Mouse (Mus musculus) adrenal gland, adult 8-10 months (tissue): Measurements from ENCODE around the gene Pou6f2. TPM values are rescaled to one million over a fixed set of nuclear protein-coding genes. Genes with fewer than 3 reads are reported as not detected.

ENCODE experiments used
- DNase-seq: peaks from one replicate; pipeline ENCODE4 v3.0.0; 2022
- total RNA-seq, 4 experiments: library from RNA; stranded (reverse); gene quantifications; 2 replicates each; pipeline ENCODE4 v1.2.4; 2022

The Pou6f2 gene
- total RNA-seq: not detected

DNA sequence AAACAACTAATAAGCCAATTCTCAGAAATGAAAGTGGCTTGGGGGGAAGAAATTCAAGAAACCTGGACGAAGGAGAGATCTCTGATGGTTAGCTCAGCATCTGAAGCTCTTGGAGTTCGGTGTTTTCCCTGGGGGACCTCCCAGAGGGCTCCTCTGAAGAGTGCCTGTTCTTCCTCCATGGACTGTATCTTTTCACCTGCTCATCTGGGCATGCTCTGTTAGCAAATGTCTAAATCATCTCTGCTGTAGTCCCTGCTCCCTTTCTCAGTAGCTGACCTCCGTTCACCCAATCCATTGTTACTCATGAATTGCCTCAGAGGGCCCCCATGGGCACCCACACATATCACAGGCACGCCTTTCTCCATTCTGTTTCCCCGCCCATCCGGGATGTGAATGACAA lies at the start of gene Pou6f2:
Pou6f2 (minus strand) TSS at position 101 of the 400 bp plus-strand sequence.
- DNase-seq: no peak

DNA sequence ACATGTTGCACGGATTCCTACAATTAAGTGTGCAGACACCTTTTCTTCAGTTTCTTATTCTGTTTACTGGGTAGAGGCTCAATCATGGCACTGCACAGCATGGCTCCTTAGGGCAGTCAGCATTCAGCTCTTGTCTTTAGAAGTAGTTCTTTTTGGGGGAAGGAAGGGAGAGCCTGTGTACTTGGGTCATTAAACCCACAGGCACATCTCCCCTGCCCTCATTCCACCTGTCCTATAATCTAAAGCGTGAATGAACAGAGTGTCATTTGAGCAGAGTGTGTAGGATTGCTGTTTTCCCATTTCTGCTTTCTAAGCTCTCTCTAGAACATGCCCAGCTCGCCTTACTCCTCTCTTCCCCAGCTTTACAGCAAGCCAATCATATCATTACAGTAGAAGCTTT lies 42.4 kb upstream of the Pou6f2 start:
- no peak for DNase-seq

DNA sequence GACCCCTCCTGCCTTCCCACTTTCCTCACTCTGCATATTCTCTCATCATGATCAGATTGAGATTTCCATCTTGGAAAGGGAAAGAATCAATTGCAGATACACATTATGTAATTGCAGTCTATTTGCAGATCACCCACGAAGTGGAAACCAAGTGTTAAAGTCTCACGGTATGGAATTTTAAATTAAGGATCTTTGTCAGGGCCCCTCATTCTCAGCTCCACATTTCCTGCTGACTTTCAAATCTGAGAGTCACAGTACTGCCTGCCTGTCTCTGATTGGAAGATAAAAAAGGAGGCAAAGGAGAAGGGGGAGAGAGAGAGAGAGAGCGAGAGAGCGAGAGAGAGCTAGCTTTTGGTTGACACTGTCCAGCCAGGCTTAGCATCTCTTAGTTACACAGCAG lies 9.8 kb downstream of the Pou6f2 start:
- DNase-seq: no peak

DNA sequence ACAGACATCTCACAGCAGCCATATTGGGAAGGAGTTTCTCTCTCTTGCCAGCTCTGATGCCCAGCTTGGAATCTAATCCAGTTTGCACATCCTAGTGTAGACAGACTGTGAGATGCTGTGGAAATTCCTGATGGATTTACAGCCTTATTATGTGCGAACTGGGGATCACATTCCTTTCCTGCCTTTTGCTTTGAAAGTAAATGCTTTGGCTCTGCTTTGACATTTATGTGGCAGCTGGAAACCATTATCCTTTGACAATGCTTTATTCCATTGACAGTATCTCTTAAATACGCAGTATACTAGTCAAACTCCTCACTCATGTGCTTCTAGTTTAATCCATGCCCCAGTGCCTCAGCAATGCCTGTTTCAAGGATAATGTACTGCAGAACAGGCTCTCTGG lies 34.1 kb downstream of the Pou6f2 start:
- no peak for DNase-seq

DNA sequence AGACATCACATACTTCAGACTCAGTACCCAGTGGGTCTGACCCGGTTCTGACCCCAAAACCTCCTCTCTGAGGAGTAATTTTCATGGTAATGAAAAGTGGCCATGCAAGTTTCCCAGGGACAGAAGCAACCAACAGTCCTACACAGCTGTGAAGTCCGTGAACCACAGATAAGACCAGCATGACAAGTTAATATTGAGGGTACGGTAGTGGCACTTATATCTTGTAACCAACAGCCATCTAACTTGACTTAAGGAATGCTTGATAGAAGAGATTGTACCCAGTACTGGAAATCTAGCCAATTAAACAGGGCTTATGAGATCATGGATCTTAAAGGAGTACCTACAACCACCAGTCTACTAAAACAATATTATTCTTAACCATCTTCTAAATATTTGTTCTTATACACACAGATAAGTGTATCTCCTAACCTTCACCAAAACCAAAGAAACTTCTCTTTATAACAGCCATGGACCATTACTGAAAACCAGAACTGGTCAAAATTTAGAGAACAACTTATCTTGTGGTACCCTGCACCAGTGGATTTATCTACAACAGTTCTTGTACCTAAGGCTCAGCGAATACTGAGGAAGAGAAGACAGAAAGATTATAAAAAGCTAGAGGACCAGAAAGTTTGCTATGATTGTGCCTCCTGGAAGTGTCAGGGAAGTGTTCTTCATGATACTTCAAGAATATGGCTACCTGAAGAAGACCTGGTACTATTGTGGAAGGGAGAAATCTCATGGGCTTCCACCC lies 52.7 kb downstream of the Pou6f2 start:
- no peak for DNase-seq

DNA sequence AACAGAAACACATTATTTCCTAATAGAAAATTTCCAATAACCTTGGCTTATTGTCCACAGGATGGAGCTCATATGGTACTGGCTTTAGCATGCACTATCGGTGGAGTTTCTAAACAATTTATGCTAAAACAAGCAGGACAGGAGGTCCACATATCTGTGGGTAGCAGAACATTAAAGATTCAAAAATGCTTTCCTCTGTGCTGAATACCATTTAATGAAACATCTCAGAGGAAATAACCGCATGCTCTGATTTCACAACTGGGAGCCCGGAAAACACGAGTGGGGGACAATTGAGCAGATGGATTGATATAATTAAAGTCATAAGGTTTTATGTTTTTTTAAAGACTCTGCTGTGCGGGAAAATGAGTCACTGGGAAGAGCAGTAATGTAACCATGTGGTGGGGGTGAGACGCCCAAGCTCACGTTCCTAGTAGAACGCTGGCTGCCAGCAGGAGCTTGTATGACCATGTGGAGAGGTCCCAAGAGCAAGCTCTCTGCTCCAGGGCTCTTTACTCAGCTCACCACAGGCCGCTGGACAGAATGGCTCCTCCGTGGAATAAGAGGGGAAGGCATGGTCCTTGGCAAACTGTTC lies 58.5 kb downstream of the Pou6f2 start:
- no peak for DNase-seq

DNA sequence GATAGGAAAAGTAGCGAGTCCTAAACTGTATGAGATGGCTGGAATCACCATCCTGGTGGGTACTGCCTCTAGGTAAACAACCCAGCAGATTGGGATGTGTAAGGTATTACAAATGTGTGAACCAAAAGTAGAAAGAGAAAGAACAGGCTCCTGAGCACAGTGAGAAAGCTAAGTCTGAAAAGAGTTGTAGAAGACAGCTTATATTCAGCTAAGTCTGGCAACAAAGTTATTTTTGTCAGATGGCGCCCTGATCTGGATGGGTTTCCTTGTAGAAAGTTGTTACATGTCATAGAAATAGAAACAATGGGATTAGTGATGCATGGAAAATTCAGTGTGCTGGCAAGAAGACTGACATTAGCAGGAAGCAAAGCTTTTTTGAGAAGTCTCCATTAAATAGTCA lies 59.5 kb downstream of the Pou6f2 start:
- DNase-seq: no peak

DNA sequence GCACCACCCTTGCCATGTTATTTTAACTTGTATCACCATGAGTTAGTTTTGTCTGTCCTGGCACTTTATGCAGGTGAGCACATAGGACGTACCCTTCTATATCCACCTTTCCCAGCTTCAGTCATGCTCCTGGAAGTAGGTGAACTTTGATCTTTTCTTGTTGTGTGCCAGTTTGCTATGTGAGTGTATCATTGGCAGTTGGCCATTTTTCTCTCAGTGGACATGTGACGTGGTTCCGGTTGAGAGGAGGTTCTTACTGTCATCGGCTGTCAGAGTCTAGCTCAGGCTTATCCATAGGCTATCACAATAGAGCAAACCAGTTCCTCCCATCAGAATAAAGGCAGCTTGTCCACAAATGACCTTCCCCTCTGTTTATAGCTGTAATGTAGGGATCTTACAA lies 63.5 kb downstream of the Pou6f2 start:
- no peak for DNase-seq

DNA sequence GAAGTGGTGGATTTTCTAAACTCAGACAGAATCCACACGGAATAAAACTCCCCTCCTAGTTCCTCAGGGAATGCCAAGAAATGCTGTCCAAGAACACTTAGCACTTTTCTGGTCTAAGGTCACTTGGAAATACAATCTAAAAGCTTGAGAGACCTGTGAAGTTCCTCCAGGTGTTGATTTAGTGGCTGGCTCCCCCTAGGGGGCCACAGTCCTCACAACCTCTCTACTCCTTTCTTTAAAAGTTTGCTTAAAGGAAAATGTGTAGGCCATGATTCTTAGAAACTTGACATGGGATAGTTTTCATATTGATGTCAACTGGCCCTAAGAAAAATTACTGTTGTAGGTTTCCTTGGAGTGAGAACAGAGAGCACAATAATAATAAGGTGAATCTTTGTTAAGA lies 64.9 kb downstream of the Pou6f2 start:
- no peak for DNase-seq

DNA sequence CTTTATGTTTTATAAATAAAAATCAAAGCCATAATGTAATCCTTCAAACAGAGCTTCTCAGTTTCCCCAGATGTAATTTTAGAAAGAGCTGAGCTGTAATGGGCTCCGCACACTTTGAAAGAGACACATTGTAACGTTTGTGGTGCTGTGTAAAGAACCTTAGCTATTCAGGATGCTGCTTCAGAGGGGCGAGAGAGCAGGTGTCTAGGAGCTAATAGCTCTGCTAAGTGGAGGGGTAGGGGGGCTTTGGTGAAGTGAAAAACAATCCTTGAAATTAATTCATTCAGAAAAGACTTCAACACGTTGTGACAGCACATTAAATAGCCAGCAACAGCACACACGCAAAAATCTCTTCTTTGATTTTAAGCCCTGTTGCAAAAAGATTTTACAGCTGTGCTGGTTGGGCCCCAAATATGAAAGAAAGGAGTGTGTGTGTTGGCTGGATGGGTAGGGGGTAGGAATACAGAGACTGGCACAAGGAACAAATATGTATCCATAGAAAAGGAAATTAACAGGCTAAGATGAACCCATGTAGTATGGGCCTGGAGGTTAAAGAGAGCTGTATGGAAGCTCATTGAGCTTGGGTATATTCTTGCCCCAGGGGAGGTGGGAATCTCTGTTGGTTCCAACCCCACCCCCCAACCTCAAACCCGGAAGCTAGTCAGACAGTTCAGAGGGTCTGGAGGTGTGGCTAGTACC lies 73.4 kb downstream of the Pou6f2 start:
- DNase-seq: no peak

DNA sequence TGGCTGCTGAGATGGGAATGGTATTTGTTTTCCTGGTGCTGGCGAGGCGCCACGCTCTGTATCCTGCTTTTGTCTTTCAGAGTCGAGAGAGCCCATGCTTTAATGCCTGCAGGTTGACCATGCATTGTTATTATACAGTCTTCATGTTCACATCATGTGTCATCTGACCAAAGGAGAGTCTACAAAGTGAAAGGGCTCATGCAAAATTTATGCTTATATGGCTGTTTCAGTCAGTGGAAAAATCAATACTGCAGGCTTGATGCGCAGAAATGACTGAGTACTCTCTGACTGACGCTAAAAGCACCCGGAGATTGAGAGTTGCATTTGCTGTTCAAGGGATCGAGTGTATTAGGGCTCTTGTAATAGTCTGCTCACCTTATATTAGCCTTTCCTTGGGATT lies 74.1 kb downstream of the Pou6f2 start:
- no peak for DNase-seq

DNA sequence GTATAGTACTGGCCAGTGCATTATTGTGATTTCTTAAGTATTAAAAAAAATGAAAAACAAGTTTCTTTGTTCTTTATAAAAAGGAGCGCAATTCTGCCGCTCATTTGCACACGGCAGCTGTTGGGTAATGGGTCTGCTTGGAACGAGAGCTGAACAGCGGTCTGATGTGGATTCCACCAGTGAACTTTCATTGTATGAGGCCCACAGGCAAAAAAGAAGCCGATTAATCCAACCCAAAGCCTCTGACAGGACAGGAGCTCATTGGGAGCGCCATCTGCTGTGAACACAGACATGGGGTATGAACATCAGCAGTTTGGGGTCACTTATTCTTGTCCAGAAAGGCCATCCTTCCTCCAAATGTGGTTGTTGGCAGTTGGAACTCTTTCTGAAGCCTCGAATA lies 84.9 kb downstream of the Pou6f2 start:
- no peak for DNase-seq

DNA sequence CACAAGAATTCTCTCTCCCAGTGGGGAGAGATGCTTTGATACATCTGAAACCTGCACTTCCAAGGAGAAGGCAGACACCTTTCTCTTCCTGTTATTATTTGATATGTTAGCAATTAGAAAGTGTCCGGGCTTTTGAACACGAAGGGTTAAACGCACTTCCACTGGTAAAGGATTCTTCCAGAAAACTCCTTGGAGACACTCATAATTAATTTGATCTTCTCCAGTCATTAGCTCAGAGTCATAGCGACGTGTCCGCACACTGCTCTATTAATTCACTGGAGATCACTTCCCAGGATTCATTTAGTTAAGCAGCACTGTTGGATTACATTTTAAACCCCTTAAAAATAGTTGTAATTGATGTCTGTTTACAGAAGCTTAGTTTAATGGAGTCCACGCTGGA lies 88.5 kb downstream of the Pou6f2 start:
- no peak for DNase-seq

DNA sequence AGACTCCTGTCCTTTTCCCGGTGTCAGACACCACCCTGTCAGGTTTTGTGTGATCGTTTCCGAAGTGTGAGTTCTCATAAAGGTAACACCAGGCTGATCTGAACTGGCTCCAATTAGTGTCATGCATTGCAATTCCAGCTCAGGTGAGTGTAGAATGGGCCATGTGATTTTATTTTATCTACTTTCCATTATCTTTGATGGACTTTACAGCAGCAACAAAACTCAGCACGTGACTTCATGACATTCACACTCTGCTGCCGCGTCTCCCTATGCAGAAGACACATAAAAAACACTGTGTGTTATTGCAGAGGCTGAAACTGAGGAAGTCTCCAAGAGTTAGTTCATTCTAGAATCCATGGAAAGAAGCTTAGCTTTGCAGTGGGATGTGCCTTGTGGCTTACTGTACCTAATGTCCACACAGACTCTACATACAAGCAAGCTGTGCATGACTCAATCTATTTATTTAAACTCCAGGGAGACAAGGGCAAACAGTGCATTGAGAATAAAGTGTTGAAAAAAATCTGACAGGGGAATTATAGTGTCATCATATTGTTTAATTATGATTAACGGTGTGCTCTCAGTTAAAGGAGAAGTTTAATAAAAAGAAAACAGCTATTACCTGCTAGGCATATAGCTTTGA lies 90.9 kb downstream of the Pou6f2 start:
- DNase-seq: no peak

DNA sequence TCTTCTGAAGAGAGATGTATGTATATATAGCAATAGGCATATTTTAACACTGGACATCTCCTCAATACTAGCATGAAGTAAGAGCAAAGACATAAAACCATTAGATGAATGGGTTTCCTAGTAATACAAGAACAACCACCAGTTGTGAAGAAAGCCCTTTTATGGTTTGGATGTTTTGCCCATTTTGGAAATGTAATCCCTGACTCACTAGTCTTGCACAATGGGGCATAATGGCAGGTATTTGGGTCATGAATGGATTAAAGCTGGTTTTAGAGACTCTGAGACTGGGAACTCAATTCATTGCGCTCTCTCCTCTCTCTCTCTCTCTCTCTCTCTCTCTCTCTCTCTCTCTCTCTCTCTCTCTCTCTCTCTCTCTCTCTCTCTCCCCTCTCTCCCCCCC lies 97.5 kb downstream of the Pou6f2 start:
- no peak for DNase-seq

DNA sequence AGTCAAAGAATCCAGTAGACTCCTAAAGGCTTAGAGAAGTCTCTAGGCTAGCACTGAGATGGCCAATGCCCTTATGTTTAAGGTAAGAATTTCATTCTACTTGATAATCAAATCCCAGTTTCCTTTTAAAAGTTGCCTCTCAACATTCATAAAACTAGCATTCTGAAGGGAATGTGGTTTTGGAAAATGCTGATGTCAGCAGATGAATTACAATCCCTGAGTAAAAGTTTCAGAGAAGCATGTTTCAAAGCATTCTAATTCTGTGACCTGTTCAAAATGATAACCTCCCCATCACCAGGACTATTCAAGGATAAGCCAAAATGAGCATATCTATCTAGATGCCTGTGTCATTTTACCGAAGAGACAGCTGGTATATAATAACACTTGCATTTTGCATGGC lies 104.0 kb downstream of the Pou6f2 start:
- no peak for DNase-seq

DNA sequence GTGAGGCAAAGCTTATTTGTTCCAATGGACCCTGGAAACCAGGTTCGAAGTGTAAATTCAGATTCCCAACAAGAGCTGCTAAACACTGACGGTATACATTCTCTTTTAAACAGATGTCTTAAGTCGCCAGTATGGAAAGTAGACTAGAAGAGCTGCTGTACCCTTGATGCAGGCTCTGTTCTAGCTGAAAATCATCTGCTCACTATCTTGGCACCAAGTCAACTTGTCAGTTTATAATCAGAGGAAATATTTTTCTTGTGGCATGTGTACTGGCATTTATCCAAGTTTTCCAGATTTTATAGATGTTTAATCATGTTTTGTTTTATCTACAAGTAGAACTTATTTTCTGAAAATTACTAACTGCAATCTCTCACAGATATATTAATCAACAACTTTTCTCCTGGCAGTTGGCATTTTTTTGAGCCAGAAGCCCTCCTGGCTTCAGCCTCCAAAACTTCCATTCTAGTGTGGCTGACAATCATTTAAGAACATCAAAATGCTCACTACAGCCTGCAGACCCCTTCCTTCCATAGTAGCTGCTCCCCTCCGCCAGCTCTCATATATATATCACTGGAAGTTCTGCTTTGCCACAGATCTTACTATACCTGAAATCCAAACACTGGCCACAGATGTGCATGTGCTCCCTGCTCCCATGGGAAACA lies 107.1 kb downstream of the Pou6f2 start:
- DNase-seq: no peak

DNA sequence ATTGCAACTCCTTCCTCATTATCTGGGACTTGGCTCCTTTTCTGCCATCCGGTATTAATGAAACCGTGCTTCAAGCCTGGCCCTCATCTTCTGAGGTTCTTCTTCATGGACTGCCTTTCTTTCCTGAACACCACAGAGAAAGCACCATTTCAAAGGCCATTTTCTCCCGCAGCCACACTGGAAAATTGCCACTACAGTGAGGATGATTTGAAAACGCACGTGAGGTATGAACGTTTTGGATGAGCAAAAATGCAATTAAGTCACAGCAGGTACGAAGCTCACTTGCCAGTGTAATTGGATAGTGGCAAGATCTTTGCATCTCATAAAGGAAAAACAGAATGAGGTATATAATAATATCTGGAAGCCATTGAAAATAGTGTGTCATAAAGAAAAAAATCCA lies 110.0 kb downstream of the Pou6f2 start:
- no peak for DNase-seq

DNA sequence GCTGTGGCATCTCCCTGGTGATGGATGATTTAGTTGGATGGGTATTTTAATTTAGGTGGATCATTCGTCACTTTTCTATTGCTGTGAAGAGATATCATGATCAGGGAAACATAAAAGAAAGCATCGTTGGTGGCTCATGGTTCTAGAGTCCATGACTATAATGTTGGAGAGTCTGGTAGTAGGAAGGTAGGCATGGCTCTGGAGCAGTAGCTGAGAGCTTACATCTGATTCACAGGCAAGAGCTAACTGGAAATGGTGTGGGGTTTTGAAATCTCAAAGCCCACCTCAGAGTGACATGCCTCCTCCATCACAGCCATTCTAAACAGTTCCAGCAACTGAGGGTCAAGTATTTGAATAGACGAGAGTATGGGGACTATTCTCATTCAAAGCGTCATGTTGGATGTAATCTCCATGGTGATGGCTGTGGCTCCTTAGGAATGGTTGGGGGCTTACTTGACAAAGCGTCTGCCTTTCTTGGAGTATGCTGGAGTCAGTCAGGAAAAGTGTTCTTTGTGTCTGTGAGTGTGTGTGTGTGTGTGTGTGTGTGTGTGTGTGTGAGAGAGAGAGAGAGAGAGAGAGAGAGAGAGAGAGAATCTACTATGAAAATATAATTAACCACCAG lies 115.0 kb downstream of the Pou6f2 start:
- no peak for DNase-seq

DNA sequence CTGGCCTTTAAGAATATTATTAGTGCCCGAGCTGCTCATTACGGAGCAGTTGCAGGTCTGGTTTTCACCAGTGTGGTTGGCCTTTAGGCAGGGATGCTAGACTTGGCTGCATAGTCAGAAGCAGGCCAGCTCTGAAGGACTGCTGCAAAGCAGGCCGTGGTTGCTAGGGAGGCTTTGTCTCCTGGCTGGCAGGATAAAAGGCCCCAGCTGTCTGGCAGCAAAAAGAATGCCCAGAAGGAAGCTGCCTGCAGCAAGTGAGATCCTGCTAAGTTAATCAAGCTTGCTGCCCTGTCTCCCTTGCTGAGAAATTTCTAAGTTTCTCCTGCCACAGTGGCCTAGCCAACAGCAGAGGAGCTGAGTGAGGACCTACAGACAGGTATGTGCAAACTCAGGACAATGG lies 116.4 kb downstream of the Pou6f2 start:
- no peak for DNase-seq

DNA sequence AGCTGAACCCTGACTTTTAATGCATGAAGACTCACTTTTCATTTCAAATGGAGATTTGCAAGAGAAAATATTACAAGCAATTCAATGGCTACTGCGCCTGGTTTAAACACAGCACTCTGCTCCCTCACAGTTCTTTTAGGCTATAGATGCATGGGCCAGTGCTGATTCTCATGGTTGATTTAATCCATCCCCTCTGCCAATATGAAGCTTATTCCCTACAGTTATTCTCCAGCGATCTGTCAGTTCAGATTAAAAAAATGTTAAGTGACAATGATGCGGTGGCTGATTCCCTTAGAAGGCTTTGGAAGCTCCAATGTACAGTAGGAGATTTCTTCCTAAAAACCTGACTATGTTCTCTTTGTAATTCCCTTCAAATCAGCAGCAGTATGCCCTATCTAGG lies 144.4 kb downstream of the Pou6f2 start:
- DNase-seq: no peak

DNA sequence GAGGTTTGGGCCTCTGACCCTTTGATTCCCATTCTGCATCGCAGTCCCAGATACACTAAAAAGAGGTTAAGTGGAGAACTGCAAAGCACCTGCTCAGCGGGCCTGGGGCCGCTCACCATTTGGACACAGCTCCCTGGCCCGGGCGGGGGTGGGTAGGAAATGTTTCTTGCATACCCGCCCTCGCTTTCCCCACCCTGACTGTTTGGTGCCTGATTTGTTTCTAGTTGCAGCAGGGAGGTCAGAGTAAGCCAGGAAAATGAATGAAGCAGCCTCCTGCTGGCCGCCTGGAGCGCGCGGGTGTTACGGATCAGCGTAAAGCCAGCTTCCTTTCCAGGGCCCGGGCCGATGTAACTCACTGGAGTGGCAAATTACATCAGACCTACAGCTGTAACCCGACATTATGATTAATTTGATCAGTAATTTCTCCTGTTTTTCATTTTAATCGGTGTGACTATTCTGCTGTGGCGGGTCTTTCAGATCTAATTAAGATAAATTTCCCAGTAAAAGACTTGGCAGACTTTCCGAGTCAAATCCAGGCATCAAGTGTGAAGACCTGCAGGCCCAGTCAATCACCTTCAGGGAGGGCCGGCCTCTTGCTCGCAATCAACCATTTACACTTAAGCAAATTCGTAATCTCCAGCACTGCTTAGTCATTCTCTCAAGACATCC lies 178.8 kb downstream of the Pou6f2 start:
- no peak for DNase-seq
